Mouse (Mus musculus) heart, postnatal 0 days (tissue): ENCODE data around the gene Atxn7l1. TPM values are rescaled to one million over a fixed set of nuclear protein-coding genes. Genes with fewer than 3 reads are reported as not detected.

ENCODE experiments used
- ATAC-seq: fragments of 200-750 bp; cut with Nextera tagmentation; 2 replicates; pipeline ENCODE4 v1.8.0; 2017; ENCODE audit warnings: low read depth, moderate number of reproducible peaks, moderate library complexity; ENCODE audit not compliant: insufficient read depth
- DNase-seq: peaks from one replicate; pipeline ENCODE4 v3.0.0-alpha.2; 2016; ENCODE audit warnings: low spot score
- H3K27ac ChIP-seq: fragments of 300-500 bp; sonication (generic); 2 replicates; pipeline ENCODE4 v1.5.1; 2014; ENCODE audit warnings: low read depth, mild to moderate bottlenecking
- H3K27me3 ChIP-seq: fragments of 300-500 bp; sonication (generic); 2 replicates; pipeline ENCODE4 v1.6.1; 2014; ENCODE audit warnings: low read length, mixed read lengths; ENCODE audit not compliant: control insufficient read depth, insufficient read depth
- H3K36me3 ChIP-seq: fragments of 300-500 bp; sonication (generic); replicated peaks from 2 replicates; pipeline ENCODE4 v1.6.1; 2014; ENCODE audit warnings: low read length, mixed read lengths; ENCODE audit not compliant: control insufficient read depth, insufficient read depth
- H3K4me1 ChIP-seq: fragments of 300-500 bp; sonication (generic); 2 replicates; pipeline ENCODE4 v1.6.1; 2014; ENCODE audit warnings: antibody characterized with exemption; ENCODE audit not compliant: control insufficient read depth, insufficient read depth
- H3K4me2 ChIP-seq: fragments of 300-500 bp; sonication (generic); 2 replicates; pipeline ENCODE4 v1.6.1; 2014; ENCODE audit warnings: low read depth, mild to moderate bottlenecking, low read length, moderate library complexity
- H3K4me3 ChIP-seq: fragments of 300-500 bp; sonication (generic); 2 replicates; pipeline ENCODE4 v1.5.1; 2014; ENCODE audit warnings: low read depth, low read length
- H3K9ac ChIP-seq: fragments of 300-500 bp; sonication (generic); replicated peaks from 2 replicates; pipeline ENCODE4 v1.6.1; 2014; ENCODE audit warnings: low read depth, low read length, mixed read lengths
- H3K9me3 ChIP-seq: fragments of 300-500 bp; sonication (generic); replicated peaks from 2 replicates; pipeline ENCODE4 v1.6.1; 2016; ENCODE audit warnings: low read length; ENCODE audit not compliant: control insufficient read depth
- CTCF ChIP-seq: IDR thresholded peaks from 2 replicates; pipeline ENCODE4 v1.5.1; 2016; ENCODE audit warnings: antibody characterized with exemption, control low read depth, low read depth
- EP300 ChIP-seq: IDR thresholded peaks from 2 replicates; pipeline ENCODE4 v1.6.1; 2016; ENCODE audit warnings: antibody characterized with exemption, low read depth
- WGBS: fragments of 180-500 bp; shearing (Covaris S2); extraction: QIAGEN DNeasy Blood & Tissue Kit; methylation state at CpG from one replicate; pipeline ENCODE4 v1.1.7; 2014; 5-methylcytosine and 5-hydroxymethylcytosine counted together
- polyA plus RNA-seq: library from polyadenylated mRNA; unstranded; fragments of >200 nt; fragmentation: Nextera tagmentation; extraction: Ambion mirVana; gene quantifications from 2 replicates; pipeline ENCODE4 v1.2.1, GENCODE M21; 2015
- total RNA-seq: library from RNA; depleted of rRNA; stranded (reverse); fragments of >200 nt; gene quantifications from 2 replicates; pipeline ENCODE4 v1.2.3, GENCODE M21; 2014; ENCODE audit warnings: low replicate concordance

The Atxn7l1 gene
- total and polyA plus RNA-seq, 2 experiments from 2014 or later, result 4.5 to 11.1 TPM

GRCm38 (mm10) chr12:33173720-33174141, 26.2 kb downstream of the Atxn7l1 start:
- H3K36me3 ChIP-seq, result no peaks in the 10 kb centered on the region
- H3K27ac ChIP-seq, result no peak overlapping the region
- DNase-seq (no peak), ATAC-seq (no peak)
- no peak overlapping the region for H3K9ac ChIP-seq
- no peaks in the 10 kb centered on the region for H3K9me3 ChIP-seq
- no peak for TF ChIP-seq EP300
- no peak for TF ChIP-seq CTCF
- H3K4me2 ChIP-seq, result no peak overlapping the region
- H3K27me3 ChIP-seq, result no peaks in the 10 kb centered on the region
- WGBS, result 93% methylated on average over 8 of the region's 8 CpGs
- H3K4me3 ChIP-seq, result no peak overlapping the region
- H3K4me1 ChIP-seq, result peaks cover 17% of the 10 kb centered on the region

- no peak overlapping the region for H3K4me3 ChIP-seq
- WGBS, result 73% methylated on average over 7 of the region's 7 CpGs
These were observed 26.7 kb downstream of the Atxn7l1 start for GRCm38 (mm10) chr12:33174171-33174570.

GRCm38 (mm10) chr12:33174675-33175357, 27.3 kb downstream of the Atxn7l1 start:
- ATAC-seq (no peak), DNase-seq (no peak)
- Histone ChIP-seq H3K27me3 (no peaks in the 10 kb centered on the region), H3K27ac (no peak overlapping the region), H3K4me1 (peaks cover 17% of the 10 kb centered on the region), H3K9ac (no peak overlapping the region), H3K36me3 (no peaks in the 10 kb centered on the region), H3K4me2 (no peak overlapping the region), H3K4me3 (no peak overlapping the region), H3K9me3 (no peaks in the 10 kb centered on the region)
- 80% methylated on average over 10 of the region's 10 CpGs for WGBS
- TF ChIP-seq EP300 (no peak), CTCF (no peak)

More at GRCm38 (mm10) chr12:33174171-33174570, 26.7 kb downstream of the Atxn7l1 start:
- TF ChIP-seq CTCF (no peak), EP300 (no peak)
- H3K4me1 ChIP-seq, result peaks cover 17% of the 10 kb centered on the region
- no peak overlapping the region for H3K9ac ChIP-seq
- no peaks in the 10 kb centered on the region for H3K9me3 ChIP-seq
- DNase-seq, result no peak
- H3K36me3 ChIP-seq, result no peaks in the 10 kb centered on the region
- H3K27ac ChIP-seq, result no peak overlapping the region
- no peak for ATAC-seq
- no peak overlapping the region for H3K4me2 ChIP-seq
- no peaks in the 10 kb centered on the region for H3K27me3 ChIP-seq

GRCm38 (mm10) chr12:33175621-33176554, 28.4 kb downstream of the Atxn7l1 start:
- H3K27ac ChIP-seq, result 0 out of 2 replicates have a peak overlapping the region, but pooled peaks have one; percentile 4
- H3K4me3 ChIP-seq, result peak overlapping the region; percentile 44
- H3K4me2 ChIP-seq, result peak overlapping the region; percentile 83
- TF ChIP-seq EP300, result no peak
- no peak for TF ChIP-seq CTCF
- DNase-seq, result peak; percentile 60
- no peaks in the 10 kb centered on the region for H3K27me3 ChIP-seq
- H3K4me1 ChIP-seq, result peaks cover 17% of the 10 kb centered on the region
- WGBS, result 8% methylated on average over 25 of the region's 25 CpGs
- no peaks in the 10 kb centered on the region for H3K36me3 ChIP-seq
- peak; percentile 74 for ATAC-seq
- H3K9ac ChIP-seq, result peak overlapping the region; percentile 48
- no peaks in the 10 kb centered on the region for H3K9me3 ChIP-seq

GRCm38 (mm10) chr12:33176555-33176900, 29.0 kb downstream of the Atxn7l1 start:
- Histone ChIP-seq H3K9ac (peak overlapping the region; percentile 48; the same call in 1 of the 2 replicates), H3K4me1 (peaks cover 17% of the 10 kb centered on the region), H3K4me3 (peak overlapping the region; percentile 44), H3K9me3 (no peaks in the 10 kb centered on the region), H3K27me3 (no peaks in the 10 kb centered on the region), H3K36me3 (no peaks in the 10 kb centered on the region), H3K4me2 (peak overlapping the region; percentile 83), H3K27ac (no peak overlapping the region)
- DNase-seq, result no peak
- TF ChIP-seq CTCF (no peak), EP300 (no peak)
- WGBS, result 36% methylated on average over 5 of the region's 5 CpGs
- no peak for ATAC-seq
